Mouse (Mus musculus) megakaryocyte progenitor cell, adult 5-6 weeks (primary cell): ENCODE measurements around the gene Trim14. TPM values are rescaled to one million over a fixed set of nuclear protein-coding genes. Genes with fewer than 3 reads are reported as not detected.

Experiments used
- total RNA-seq, 2 experiments: library from RNA; stranded (forward) in 1 of 2; stranded (reverse) in 1 of 2; fragments of 157-497, 149-512 nt in 1 of 2; fragments of 200-1000 nt in 1 of 2; gene quantifications; 2 replicates each; pipeline versions ENCODE4 v1.2.3 to v1.2.4; 2015 to 2017

Gene Trim14
- total RNA-seq, 2 experiments from 2014 or later = 11.5 to 16.5 TPM

Other genes starting within 250 kb of the Trim14 start
- gene Foxe1, start 192.5 kb downstream of the Trim14 start, total RNA-seq (2015) = not detected in 2 replicates
- gene Foxe1, start 192.5 kb downstream of the Trim14 start, total RNA-seq (2017) = not detected in 2 replicates
- gene Trmo, start 146.7 kb downstream of the Trim14 start, total RNA-seq (2015) = 6.7 and 9.1 TPM in 2 replicates
- 12.6 and 14.4 TPM in 2 replicates for gene Trmo, start 146.7 kb downstream of the Trim14 start, total RNA-seq (2017)
- gene Hemgn, start 122.6 kb downstream of the Trim14 start, total RNA-seq (2015) = 11.7 and 25.5 TPM in 2 replicates
- gene Hemgn, start 122.6 kb downstream of the Trim14 start, total RNA-seq (2017) = 9.6 and 20.6 TPM in 2 replicates
- gene Anp32b, start 85.2 kb downstream of the Trim14 start, total RNA-seq (2015) = 743 and 817 TPM in 2 replicates
- gene Anp32b, start 85.2 kb downstream of the Trim14 start, total RNA-seq (2017) = 148 and 191 TPM in 2 replicates
- gene Nans, start 46.9 kb downstream of the Trim14 start, total RNA-seq (2015) = 71.5 and 73.9 TPM in 2 replicates
- gene Nans, start 46.9 kb downstream of the Trim14 start, total RNA-seq (2017) = 83.3 and 84.5 TPM in 2 replicates
- gene Coro2a, start 66.1 kb upstream of the Trim14 start, total RNA-seq (2015) = 42.3 and 51.4 TPM in 2 replicates
- 24.4 and 25.7 TPM in 2 replicates for gene Coro2a, start 66.1 kb upstream of the Trim14 start, total RNA-seq (2017)
- gene Tbc1d2, start 114.1 kb upstream of the Trim14 start, total RNA-seq (2015) = 5.8 and 6.1 TPM in 2 replicates
- 6.3 and 8.2 TPM in 2 replicates for gene Tbc1d2, start 114.1 kb upstream of the Trim14 start, total RNA-seq (2017)